Mouse (Mus musculus): ENCODE results near the gene Dnajb11. TPM values are rescaled to one million over a fixed set of nuclear protein-coding genes. Genes with fewer than 3 reads are reported as not detected.

The Dnajb11 gene
- polyA plus RNA-seq, 1 experiment from 2014 or later: 105 TPM

Other genes with a start within 250 kb of the Dnajb11 start
- 0.35 and 0.47 TPM in 2 replicates for gene Dgkg, start 200.6 kb upstream of the Dnajb11 start, polyA plus RNA-seq (2015; fragmentation: Nextera tagmentation; extraction: Ambion mirVana)
- 0.19 and 0.20 TPM in 2 replicates for gene Crygs, start 46.3 kb upstream of the Dnajb11 start, polyA plus RNA-seq (2015; fragmentation: Nextera tagmentation; extraction: Ambion mirVana)
- 23.8 and 28.1 TPM in 2 replicates for gene Tbccd1, start 176 bp upstream of the Dnajb11 start, polyA plus RNA-seq (2015; fragmentation: Nextera tagmentation; extraction: Ambion mirVana)
- 0.49 TPM in 1 of 2 replicates, not detected in the other for gene Ahsg, start 33.4 kb downstream of the Dnajb11 start, polyA plus RNA-seq (2015; fragmentation: Nextera tagmentation; extraction: Ambion mirVana)
- gene Fetub, start 60.5 kb downstream of the Dnajb11 start, polyA plus RNA-seq (2015; fragmentation: Nextera tagmentation; extraction: Ambion mirVana): 5.5 and 5.8 TPM in 2 replicates
- 0.12 and 0.18 TPM in 2 replicates for gene Hrg, start 93.2 kb downstream of the Dnajb11 start, polyA plus RNA-seq (2015; fragmentation: Nextera tagmentation; extraction: Ambion mirVana)
- gene Kng2, start 171.6 kb downstream of the Dnajb11 start, polyA plus RNA-seq (2015; fragmentation: Nextera tagmentation; extraction: Ambion mirVana): 0.83 and 0.98 TPM in 2 replicates
- 0.08 and 0.17 TPM in 2 replicates for gene Kng1, start 200.0 kb downstream of the Dnajb11 start, polyA plus RNA-seq (2015; fragmentation: Nextera tagmentation; extraction: Ambion mirVana)
- 231 and 236 TPM in 2 replicates for gene Eif4a2, start 249.6 kb downstream of the Dnajb11 start, polyA plus RNA-seq (2015; fragmentation: Nextera tagmentation; extraction: Ambion mirVana)